Mouse (Mus musculus) fibroblast of lung, adult 2 months (primary cell): Measurements from ENCODE around the gene Pigyl.
A peak's percentile ranks its signal among the peaks of the same experiment; 100 is the strongest.

Experiments used
- DNase-seq: peaks from one replicate; pipeline ENCODE4 v3.0.0-alpha.2; 2011; ENCODE audit warnings: low read depth

Gene Pigyl

GRCm38 (mm10) chr9:22156497-22157245 lies at the start of gene Pigyl:
Gene Pigyl (plus strand): TSS chr9:22156846.
- peak; percentile 88 for DNase-seq

- DNase-seq: no peak
Observed at GRCm38 (mm10) chr9:22108194-22108593, 48.5 kb upstream of the Pigyl start.

GRCm38 (mm10) chr9:22115635-22116034 lies 41.0 kb upstream of the Pigyl start:
- no peak for DNase-seq

GRCm38 (mm10) chr9:22116086-22116485 lies 40.6 kb upstream of the Pigyl start:
- DNase-seq: no peak

- peak; percentile 90 for DNase-seq
Observed at GRCm38 (mm10) chr9:22116740-22117426, 39.8 kb upstream of the Pigyl start, which contains the start of gene Elof1. Gene Elof1 (minus strand): TSS chr9:22117172.

GRCm38 (mm10) chr9:22117754-22118456 lies 38.7 kb upstream of the Pigyl start:
- peak; percentile 47 for DNase-seq

- no peak for DNase-seq
Observed at GRCm38 (mm10) chr9:22119543-22119942, 37.1 kb upstream of the Pigyl start.

- DNase-seq: no peak
Observed at GRCm38 (mm10) chr9:22121545-22121944, 35.1 kb upstream of the Pigyl start.

GRCm38 (mm10) chr9:22122005-22122404 lies 34.6 kb upstream of the Pigyl start:
- no peak for DNase-seq

- DNase-seq: no peak
Observed at GRCm38 (mm10) chr9:22123069-22123609, 33.5 kb upstream of the Pigyl start.

GRCm38 (mm10) chr9:22124169-22124568 lies 32.5 kb upstream of the Pigyl start:
- no peak for DNase-seq

- no peak for DNase-seq
Observed at GRCm38 (mm10) chr9:22125246-22126027, 31.2 kb upstream of the Pigyl start.

- DNase-seq: peak; percentile 79
Observed at GRCm38 (mm10) chr9:22131226-22131981, 25.2 kb upstream of the Pigyl start.

GRCm38 (mm10) chr9:22132220-22132619 lies 24.4 kb upstream of the Pigyl start:
- no peak for DNase-seq

- no peak for DNase-seq
Observed at GRCm38 (mm10) chr9:22134246-22134890, 22.3 kb upstream of the Pigyl start.

GRCm38 (mm10) chr9:22134988-22135643 lies 21.5 kb upstream of the Pigyl start:
- DNase-seq: no peak

- DNase-seq: no peak
Observed at GRCm38 (mm10) chr9:22135644-22136390, 20.8 kb upstream of the Pigyl start, which contains the start of gene Acp5. Gene Acp5 (minus strand): TSS chr9:22135711.

- peak; percentile 73 for DNase-seq
Observed at GRCm38 (mm10) chr9:22136765-22137547, 19.7 kb upstream of the Pigyl start.
